Mouse (Mus musculus) common myeloid progenitor, adult 5-6 weeks (primary cell): ENCODE measurements around the gene Fasl. TPM values are rescaled to one million over a fixed set of nuclear protein-coding genes. Genes with fewer than 3 reads are reported as not detected.
A peak's percentile ranks its signal among the peaks of the same experiment; 100 is the strongest.

Experiments used
- ATAC-seq: replicated peaks from 2 replicates; pipeline ENCODE4 v1.8.0; 2016; ENCODE audit warnings: low read depth, mild to moderate bottlenecking, moderate TSS enrichment, inconsistent platforms; ENCODE audit not compliant: poor library complexity, severe bottlenecking
- total RNA-seq: library from RNA; stranded (forward); fragments of 200-1000, 187-1606 nt; gene quantifications from 2 replicates; pipeline ENCODE4 v1.2.3, GENCODE M21; 2017

Fasl gene
- total RNA-seq, 1 experiment from 2014 or later = not detected

DNA sequence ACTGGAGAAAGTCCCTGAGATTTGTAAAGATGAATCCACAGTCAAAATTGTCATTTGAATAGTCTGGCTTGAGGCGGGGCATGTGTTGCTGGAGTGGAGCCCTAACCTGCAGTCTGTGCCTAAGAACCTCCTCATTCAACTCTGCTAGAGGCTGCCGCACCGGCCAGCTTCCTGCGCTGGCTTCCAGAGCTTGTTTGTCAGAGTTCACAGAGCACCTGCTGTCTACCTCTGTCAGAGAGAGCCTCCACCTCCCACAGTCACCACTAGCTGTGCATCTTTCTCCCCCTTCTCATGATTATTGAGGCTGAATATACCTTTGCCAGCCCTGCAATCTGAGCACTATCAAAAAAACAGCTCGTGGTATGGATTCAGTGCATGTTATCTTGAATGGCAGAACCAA lies 22.4 kb downstream of the Fasl start:
- no peak for ATAC-seq

DNA sequence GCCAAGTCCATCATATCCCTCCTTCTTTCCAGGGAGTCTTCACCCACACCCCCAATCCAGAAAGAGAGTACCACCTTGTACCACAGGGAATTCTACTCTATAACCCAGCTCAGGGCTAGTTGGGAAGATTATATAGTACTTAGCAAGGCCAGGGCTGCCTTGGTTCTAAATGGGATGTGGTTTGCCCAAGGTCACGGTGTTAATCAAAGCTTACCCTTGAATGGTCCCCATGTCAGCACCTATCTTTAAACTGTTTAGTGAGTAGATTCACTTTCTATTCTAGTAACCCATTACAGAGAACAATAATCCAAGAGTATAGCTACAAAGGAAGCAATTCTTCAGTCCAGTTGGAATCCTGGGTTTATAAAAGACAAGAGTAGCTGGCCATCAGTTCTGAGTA lies 23.3 kb downstream of the Fasl start:
- no peak for ATAC-seq

- no peak for ATAC-seq
Observed at GRCm38 (mm10) chr1:161761556-161761955, 26.7 kb downstream of the Fasl start.

DNA sequence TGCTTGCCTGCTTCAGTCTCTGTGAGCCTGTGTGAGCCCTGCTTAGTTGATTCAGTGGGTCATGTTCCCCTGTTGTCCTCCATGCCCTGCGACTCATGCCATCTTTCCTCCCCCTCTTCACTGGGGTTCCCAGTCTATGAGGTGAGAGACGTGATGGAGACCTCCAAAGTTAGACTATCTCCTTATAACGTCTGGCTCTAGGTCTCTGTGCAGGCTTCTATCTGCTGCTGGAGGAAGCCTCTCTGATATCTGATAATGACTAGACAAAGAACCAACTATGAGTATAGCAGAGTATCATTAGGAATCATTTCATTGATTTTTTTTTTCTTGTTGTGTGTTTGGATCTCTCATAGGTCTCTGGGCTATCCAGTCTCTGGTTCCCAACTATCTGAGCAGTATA lies 31.7 kb downstream of the Fasl start:
- no peak for ATAC-seq

GRCm38 (mm10) chr1:161751311-161751710 lies 37.0 kb downstream of the Fasl start:
- ATAC-seq = peak; percentile 65

GRCm38 (mm10) chr1:161750471-161751041 lies 37.7 kb downstream of the Fasl start:
- no peak for ATAC-seq

DNA sequence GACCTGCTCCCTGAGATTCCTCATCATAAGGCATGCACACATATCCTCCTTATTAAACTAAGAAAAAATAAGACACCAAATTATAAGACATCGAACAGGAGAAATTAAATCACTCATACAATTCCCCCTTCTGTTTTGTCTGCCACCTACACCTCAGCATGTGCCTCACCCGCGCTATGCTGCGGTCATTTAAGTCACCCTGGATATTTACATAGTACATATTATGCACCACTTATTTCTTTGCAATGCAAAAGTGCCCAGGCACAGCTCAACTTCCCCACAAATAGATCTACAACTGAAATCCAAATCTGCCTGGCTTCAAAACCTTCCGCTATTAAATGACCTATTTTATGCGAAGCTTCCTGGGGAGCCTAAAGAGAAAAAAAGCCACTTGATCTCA lies 39.6 kb downstream of the Fasl start:
- no peak for ATAC-seq

- peak; percentile 81 for ATAC-seq
Observed at GRCm38 (mm10) chr1:161748138-161748537, 40.2 kb downstream of the Fasl start.

DNA sequence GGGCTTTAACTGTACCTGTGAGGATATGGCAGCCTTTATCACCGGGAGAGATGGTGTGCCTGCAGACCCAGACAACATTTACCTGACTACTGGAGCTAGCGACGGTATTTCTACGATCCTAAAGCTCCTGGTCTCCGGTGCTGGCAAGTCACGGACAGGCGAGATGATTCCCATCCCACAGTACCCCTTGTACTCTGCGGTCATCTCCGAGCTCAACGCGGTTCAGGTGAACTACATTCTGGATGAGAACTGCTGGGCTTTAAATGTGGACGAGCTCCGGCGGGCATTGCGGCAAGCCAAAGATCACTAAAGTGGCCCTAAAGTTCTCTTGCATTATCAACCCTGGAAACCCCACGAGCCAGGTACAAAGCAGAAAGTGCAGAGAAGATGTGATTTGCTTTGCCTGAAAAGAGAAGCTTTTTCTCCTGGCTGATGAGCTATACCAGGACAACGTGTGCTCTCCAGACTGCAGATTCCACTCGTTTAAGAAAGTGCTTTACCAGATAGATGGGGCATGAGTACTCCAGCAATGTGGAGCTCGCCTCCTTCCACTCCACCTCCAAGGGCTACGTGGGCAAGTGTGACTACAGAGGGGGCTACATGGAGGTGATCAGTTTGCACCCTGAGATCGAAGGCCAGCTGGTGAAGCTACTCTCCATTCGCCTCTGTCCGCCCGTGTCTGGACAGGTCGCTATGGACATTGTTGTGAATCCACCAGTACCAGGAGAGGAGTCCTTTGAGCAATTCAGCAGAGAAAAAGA lies 41.6 kb downstream of the Fasl start:
- ATAC-seq = no peak

GRCm38 (mm10) chr1:161744855-161745254 lies 43.4 kb downstream of the Fasl start:
- no peak for ATAC-seq

DNA sequence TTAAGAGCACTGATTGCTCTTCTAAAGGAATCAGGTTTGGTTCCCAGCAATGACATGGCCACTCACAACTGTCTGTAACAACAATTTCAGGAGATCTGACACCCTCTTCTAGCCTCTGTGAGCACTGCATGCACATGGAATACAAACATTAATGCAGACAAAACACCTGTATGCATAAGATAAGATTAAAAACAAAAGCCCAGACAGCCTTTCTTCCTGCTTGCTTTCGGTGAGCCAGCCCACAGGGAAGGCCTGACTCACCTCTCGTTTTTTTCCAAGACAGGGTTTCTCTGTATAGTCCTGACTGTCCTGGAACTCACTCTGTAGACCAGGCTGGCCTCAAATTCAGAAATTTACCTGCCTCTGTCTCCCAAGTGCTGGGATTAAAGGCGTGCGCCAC lies 44.1 kb downstream of the Fasl start:
- no peak for ATAC-seq

DNA sequence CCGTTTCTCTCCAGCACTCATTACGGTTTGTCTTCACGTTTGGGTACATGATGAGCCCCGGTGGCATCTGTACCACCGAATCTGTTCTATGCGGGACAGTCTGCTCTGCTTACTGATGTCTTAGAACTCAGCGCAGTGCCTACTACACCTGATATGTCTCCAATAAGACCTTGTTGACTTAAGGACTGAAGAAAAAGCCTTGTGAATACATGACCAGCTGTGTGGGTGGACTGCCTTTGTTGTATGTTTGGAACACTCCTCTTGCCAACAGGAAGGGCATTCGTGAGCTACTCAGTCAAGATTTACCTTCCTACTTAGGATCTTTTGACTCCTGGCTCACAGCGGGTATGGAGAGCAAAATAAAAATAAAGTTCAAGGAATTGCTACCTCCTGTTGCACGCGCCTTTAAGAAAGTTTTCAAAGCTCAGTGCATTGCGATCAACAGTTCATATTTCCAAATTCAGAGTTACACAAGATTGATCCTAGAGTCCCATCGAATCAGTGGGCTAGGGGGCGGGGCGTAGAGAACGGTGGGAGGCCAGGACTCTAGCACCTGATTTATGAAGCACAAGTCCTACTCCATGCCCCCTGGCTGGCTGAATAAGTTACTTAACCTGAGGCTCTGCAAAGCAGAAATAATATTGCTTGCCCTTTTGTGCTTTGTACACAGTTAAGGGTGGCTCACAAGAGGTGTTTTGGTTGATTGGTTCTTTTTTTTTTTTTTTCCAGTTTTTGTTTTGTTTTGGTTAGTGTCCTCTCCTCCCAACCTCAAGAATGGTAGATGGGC lies 45.6 kb downstream of the Fasl start:
- no peak for ATAC-seq

DNA sequence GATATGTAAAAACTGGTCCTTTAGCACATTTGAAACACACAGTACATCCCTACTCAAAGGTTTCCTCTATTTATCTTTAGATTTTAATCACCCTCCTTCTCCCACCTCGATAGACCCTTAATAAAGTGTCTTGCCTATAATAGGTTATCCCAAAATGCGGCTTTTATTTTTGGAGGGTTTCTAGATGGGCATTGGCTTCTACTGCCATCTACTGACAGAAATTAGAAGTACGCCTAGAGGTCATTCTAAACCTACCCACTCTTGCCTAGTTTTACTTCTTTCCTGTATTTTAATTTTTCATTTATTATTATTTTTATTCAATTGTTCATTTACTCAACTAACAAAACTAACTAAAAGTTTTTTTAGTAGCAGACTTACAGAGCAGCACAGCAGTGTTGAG lies 51.4 kb downstream of the Fasl start:
- ATAC-seq = 0 out of 2 replicates have a peak, but pooled peaks have one; percentile 19

DNA sequence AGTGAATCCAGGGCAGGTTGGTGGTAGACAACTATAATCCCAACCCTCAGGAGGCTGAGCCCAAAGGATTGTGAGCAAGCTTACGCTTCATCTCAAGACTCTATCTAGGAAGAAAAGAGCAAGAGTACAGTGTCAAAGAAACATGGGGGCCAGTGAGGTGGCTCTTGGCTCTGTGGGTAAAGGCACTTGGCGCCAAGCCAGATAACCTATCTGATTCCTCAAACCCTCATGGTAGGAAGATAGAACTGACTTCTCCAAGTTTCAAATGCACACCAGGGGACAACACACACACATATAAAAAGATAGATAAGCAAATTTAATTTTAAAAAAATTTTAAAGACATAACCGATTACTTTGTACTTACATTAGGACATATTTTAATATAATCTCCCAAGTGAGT lies 52.0 kb downstream of the Fasl start:
- 0 out of 2 replicates have a peak, but pooled peaks have one; percentile 13 for ATAC-seq

GRCm38 (mm10) chr1:161735465-161736046 lies 52.7 kb downstream of the Fasl start:
- peak; percentile 52 for ATAC-seq

- peak; percentile 73 for ATAC-seq
Observed at GRCm38 (mm10) chr1:161734741-161735211, 53.5 kb downstream of the Fasl start.

DNA sequence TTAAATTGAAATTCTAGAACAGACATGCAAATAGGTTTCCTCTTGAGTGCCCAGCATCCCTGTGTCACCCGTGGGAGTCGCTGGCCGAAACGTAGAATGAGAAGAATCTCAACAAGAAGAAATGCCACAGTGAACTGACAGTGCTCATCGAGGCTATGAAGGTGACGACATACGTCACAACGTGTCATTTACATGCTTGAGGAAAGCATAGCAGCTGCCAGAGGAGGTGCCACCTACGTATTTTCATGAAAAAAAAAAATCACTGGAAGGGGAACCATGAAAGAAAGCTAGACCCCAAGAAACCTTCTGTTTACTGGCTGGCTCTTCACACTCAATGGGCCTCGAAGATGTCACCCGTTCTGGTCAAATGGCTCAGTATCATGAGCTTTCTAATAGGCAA lies 54.0 kb downstream of the Fasl start:
- peak; percentile 6 for ATAC-seq
